Mouse (Mus musculus): ENCODE results near the gene Btnl10. TPM values are rescaled to one million over a fixed set of nuclear protein-coding genes. Genes with fewer than 3 reads are reported as not detected.

The Btnl10 gene
- polyA plus RNA-seq, 1 experiment: not detected

- Histone ChIP-seq H3K27ac (ENCODE audit: insufficient read depth, low read depth, low read length) (no peak overlapping the region), H3K4me1 (ENCODE audit: control insufficient read depth, insufficient read depth, low read length) (peaks cover 3% of the 10 kb centered on the region), H3K4me3 (ENCODE audit: insufficient read depth, low read depth, low read length) (peak overlapping the region; percentile 18; the same call in 1 of the 2 replicates)
- TF ChIP-seq CTCF (IDR thresholded peaks at IDR 0.05; ENCODE audit: insufficient read depth, low read depth, low read length) (peak; percentile 87), POLR2A (IDR thresholded peaks at IDR 0.05; ENCODE audit: insufficient read depth, low read depth, low read length) (no peak)
- 24% methylated on average over 20 of the region's 20 CpGs for WGBS
Observed at GRCm38 (mm10) chr11:58927790-58928651, 10.3 kb downstream of the Btnl10 start.

GRCm38 (mm10) chr11:58929055-58929454 lies 11.3 kb downstream of the Btnl10 start:
- Histone ChIP-seq H3K4me3 (ENCODE audit: insufficient read depth, low read depth, low read length) (no peak overlapping the region), H3K27ac (ENCODE audit: insufficient read depth, low read depth, low read length) (no peak overlapping the region), H3K4me1 (ENCODE audit: control insufficient read depth, insufficient read depth, low read length) (peaks cover 3% of the 10 kb centered on the region)
- 77% methylated on average over 4 of the region's 4 CpGs for WGBS
- no peak for TF ChIP-seq POLR2A (IDR thresholded peaks at IDR 0.05; ENCODE audit: insufficient read depth, low read depth, low read length)
- no peak for TF ChIP-seq CTCF (IDR thresholded peaks at IDR 0.05; ENCODE audit: insufficient read depth, low read depth, low read length)

DNA sequence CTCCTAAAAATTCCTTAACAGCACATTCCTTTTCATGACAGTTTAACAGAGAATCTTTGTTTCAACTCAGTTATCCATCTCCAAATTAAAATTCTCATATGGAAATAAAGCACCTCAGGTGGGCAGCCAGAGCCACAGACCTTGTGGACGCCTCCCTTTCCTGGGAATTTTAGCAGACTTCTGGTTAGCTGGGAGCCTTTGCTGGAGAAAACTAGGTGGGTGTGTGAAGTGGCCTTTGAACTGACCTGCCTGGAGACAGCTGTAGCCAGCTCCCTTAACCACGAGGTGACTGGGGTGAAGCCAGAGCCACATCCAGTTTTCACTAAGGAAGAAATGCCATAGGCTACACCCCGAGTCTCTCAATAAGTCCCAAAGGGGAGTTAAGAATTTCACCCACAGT lies 11.9 kb downstream of the Btnl10 start:
- H3K27ac ChIP-seq (ENCODE audit: insufficient read depth, low read depth, low read length): no peak overlapping the region
- TF ChIP-seq POLR2A (IDR thresholded peaks at IDR 0.05; ENCODE audit: insufficient read depth, low read depth, low read length) (no peak), CTCF (IDR thresholded peaks at IDR 0.05; ENCODE audit: insufficient read depth, low read depth, low read length) (no peak)
- 64% methylated on average over 3 of the region's 3 CpGs for WGBS
- H3K4me3 ChIP-seq (ENCODE audit: insufficient read depth, low read depth, low read length): no peak overlapping the region
- peaks cover 3% of the 10 kb centered on the region for H3K4me1 ChIP-seq (ENCODE audit: control insufficient read depth, insufficient read depth, low read length)

- WGBS: 86% methylated on average over 3 of the region's 3 CpGs
- no peak overlapping the region for H3K27ac ChIP-seq (ENCODE audit: insufficient read depth, low read depth, low read length)
- no peak overlapping the region for H3K4me3 ChIP-seq (ENCODE audit: insufficient read depth, low read depth, low read length)
- H3K4me1 ChIP-seq (ENCODE audit: control insufficient read depth, insufficient read depth, low read length): peaks cover 3% of the 10 kb centered on the region
- TF ChIP-seq POLR2A (IDR thresholded peaks at IDR 0.05; ENCODE audit: insufficient read depth, low read depth, low read length) (no peak), CTCF (IDR thresholded peaks at IDR 0.05; ENCODE audit: insufficient read depth, low read depth, low read length) (no peak)
Observed at GRCm38 (mm10) chr11:58930254-58930653, 12.5 kb downstream of the Btnl10 start.

DNA sequence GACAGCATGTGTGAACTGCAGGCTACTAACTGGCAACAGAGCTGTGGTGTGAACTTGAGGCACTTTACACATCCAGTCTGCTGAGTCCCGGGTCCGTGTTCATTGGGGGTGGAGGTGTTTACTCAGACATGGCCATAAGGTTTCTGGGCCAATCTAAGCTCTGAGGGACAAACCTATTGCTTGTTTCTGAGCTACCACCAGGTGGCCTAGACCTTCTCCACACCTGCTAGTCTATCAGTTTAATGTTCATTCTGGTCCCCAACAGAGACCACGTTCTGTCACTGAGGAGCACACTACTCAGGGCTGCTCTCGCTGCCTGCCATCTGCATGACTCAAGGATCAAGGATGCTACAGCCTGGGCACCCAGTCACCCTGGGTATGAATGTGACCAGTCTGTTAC lies 13.9 kb downstream of the Btnl10 start:
- Histone ChIP-seq H3K4me1 (ENCODE audit: control insufficient read depth, insufficient read depth, low read length) (peaks cover 8% of the 10 kb centered on the region), H3K27ac (ENCODE audit: insufficient read depth, low read depth, low read length) (no peak overlapping the region), H3K4me3 (ENCODE audit: insufficient read depth, low read depth, low read length) (no peak overlapping the region)
- TF ChIP-seq POLR2A (IDR thresholded peaks at IDR 0.05; ENCODE audit: insufficient read depth, low read depth, low read length) (no peak), CTCF (IDR thresholded peaks at IDR 0.05; ENCODE audit: insufficient read depth, low read depth, low read length) (no peak)
- 69% methylated on average over 4 of the region's 4 CpGs for WGBS

DNA sequence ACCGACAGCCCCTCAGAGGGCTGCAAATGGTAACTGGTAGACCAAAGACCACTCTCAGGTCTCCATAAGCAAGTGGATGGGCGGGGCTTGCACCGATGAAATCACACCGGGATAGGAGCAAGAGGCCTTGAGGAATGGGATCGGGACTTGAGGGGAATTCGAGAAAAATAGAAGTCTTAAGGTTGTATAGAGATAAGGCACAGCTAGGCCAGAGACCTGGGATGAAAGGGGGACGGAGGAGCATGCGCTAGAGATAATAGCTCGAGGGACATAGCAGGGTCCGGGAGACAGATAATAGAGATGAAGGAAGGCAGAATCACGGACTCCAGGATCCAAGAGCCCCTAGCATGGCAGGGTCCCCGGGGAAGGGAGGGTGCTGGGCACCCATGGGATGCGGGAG lies 20.2 kb downstream of the Btnl10 start:
- H3K27ac ChIP-seq (ENCODE audit: insufficient read depth, low read depth, low read length): peak overlapping the region; percentile 72; the same call in 1 of the 2 replicates
- H3K4me1 ChIP-seq (ENCODE audit: control insufficient read depth, insufficient read depth, low read length): peaks cover 13% of the 10 kb centered on the region
- H3K4me3 ChIP-seq (ENCODE audit: insufficient read depth, low read depth, low read length): peak overlapping the region; percentile 94
- TF ChIP-seq CTCF (IDR thresholded peaks at IDR 0.05; ENCODE audit: insufficient read depth, low read depth, low read length) (no peak), POLR2A (IDR thresholded peaks at IDR 0.05; ENCODE audit: insufficient read depth, low read depth, low read length) (no peak)
- 1% methylated on average over 13 of the region's 13 CpGs for WGBS

DNA sequence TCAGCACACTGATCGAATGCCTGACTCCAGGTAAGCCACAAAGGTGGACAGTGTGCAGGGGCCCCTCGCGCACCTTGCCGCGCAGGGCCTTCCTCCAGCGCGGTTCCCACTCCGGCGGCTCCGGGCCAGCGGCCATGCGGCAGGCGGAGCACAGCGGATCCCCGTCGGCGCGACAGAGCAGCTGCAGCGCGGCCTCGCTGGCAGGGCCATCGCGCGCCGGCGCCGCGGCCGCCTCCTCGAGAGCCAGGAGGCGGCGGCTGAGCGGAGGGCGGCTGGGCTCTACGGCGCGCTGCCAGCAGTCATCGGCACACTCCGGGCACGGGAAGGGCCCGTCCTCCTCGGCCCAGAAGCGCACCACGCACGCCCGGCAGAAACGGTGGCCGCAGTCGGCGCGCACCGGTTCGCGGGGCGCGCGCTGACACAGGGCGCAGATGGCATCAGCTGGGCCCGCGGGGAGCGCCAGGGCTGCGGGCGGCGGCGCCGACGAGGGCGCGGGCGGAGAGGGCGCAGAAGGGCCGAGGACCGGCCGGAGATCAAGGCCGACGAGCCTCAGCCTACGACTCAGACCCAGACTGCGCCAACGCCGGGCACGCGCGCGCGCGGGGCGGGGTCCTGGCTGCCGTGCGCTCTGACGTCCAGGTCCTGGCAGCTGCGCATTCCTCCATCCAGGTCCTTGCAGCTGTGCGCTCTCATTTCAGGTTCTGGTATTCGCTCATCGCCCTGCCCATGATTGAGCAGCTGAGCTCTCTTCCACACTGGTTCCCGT lies 20.8 kb downstream of the Btnl10 start, which contains the start of gene Rnf187:
TSS of gene Rnf187 (minus strand) at position 595 of the 766 bp plus-strand sequence.
- peaks cover 16% of the 10 kb centered on the region for H3K4me1 ChIP-seq (ENCODE audit: control insufficient read depth, insufficient read depth, low read length)
- TF ChIP-seq CTCF (IDR thresholded peaks at IDR 0.05; ENCODE audit: insufficient read depth, low read depth, low read length): no peak
- peak; percentile 92 for TF ChIP-seq POLR2A (IDR thresholded peaks at IDR 0.05; ENCODE audit: insufficient read depth, low read depth, low read length)
- H3K27ac ChIP-seq (ENCODE audit: insufficient read depth, low read depth, low read length): peak within 1 kb of the TSS; percentile 72
- peak within 1 kb of the TSS; percentile 94 for H3K4me3 ChIP-seq (ENCODE audit: insufficient read depth, low read depth, low read length)
- WGBS: under 1% methylated on average over 95 of the region's 95 CpGs

- WGBS: 6% methylated on average over 6 of the region's 6 CpGs
- H3K4me1 ChIP-seq (ENCODE audit: control insufficient read depth, insufficient read depth, low read length): peaks cover 21% of the 10 kb centered on the region
- TF ChIP-seq POLR2A (IDR thresholded peaks at IDR 0.05; ENCODE audit: insufficient read depth, low read depth, low read length) (no peak), CTCF (IDR thresholded peaks at IDR 0.05; ENCODE audit: insufficient read depth, low read depth, low read length) (no peak)
- peak overlapping the region; percentile 94 for H3K4me3 ChIP-seq (ENCODE audit: insufficient read depth, low read depth, low read length)
- peak overlapping the region; percentile 72 for H3K27ac ChIP-seq (ENCODE audit: insufficient read depth, low read depth, low read length)
Observed at GRCm38 (mm10) chr11:58939088-58939439, 21.4 kb downstream of the Btnl10 start.

DNA sequence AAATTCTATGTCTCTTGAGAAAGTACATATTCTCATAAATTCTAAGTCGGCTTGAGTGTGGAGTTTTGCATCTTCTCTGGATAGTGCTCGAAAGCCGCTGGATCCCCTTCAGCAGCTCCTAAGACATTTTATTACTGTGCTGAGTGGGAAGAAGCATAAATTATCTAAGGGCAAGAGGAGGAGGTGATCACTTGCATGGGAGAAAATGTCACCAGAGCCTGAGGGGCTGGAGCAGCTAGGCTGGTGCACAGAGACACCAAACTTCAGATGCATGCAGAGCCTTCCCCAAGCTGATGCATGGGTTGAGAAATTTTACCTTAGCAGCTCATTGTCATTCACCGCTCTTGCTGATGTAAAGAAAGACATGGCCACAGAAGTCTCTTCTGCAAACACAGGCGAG lies 26.4 kb downstream of the Btnl10 start:
- TF ChIP-seq CTCF (IDR thresholded peaks at IDR 0.05; ENCODE audit: insufficient read depth, low read depth, low read length) (no peak), POLR2A (IDR thresholded peaks at IDR 0.05; ENCODE audit: insufficient read depth, low read depth, low read length) (no peak)
- 0 out of 2 replicates have a peak overlapping the region, but pooled peaks have one; percentile 46 for H3K27ac ChIP-seq (ENCODE audit: insufficient read depth, low read depth, low read length)
- no peak overlapping the region for H3K4me3 ChIP-seq (ENCODE audit: insufficient read depth, low read depth, low read length)
- WGBS: 47% methylated on average over 5 of the region's 5 CpGs
- H3K4me1 ChIP-seq (ENCODE audit: control insufficient read depth, insufficient read depth, low read length): peaks cover 17% of the 10 kb centered on the region
